Mouse (Mus musculus): ENCODE measurements at regions not wholly inside any gene's neighbourhood (a gene's known extent, or its start where the extent isn't known, plus 50 kb on each side); places are given as distances from the start of the nearest gene placed in this dataset.

DNA sequence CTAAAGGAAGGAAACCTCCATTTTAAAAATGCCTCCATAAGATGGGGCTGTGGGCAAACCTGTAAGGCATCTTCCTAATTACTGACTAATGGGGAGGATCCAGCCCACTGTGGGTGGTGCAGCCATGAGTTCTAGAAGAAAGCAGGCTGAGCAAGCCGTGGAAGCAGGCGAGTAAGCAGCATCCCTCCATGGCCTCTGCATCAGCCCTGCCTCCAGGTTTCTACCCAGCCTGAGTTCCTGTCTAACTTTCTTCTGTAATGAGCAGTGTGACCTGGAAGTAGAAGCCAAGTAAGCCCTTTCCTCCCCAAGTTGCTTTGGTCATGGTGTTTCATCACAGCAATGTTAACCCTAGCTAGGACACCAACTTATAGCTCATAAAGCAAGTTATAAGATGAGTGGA lies 66.5 kb upstream of the Twist2 start:
- Histone ChIP-seq H3K4me3 (ENCODE audit: low read length) (no peak overlapping the region), H3K36me3 (ENCODE audit: control insufficient read depth, insufficient read depth, low read length) (no peaks in the 10 kb centered on the region), H3K9me3 (ENCODE audit: control insufficient read depth, low read length) (no peaks in the 10 kb centered on the region), H3K27ac (ENCODE audit: low read depth, low read length) (no peak overlapping the region), H3K4me2 (replicated peaks; ENCODE audit: low read depth, low read length) (no peak overlapping the region), H3K4me1 (ENCODE audit: control insufficient read depth, insufficient read depth, low read length) (0 out of 2 replicates have a peak, but pooled peaks cover 2% of the 10 kb centered on the region), H3K27me3 (ENCODE audit: control insufficient read depth, insufficient read depth, low read length) (peaks cover 64% of the 10 kb centered on the region), H3K9ac (ENCODE audit: low read depth, low read length) (no peak overlapping the region)
- WGBS: 93% methylated on average over 2 of the region's 2 CpGs
- ATAC-seq (ENCODE audit: low FRiP score, low TSS enrichment): no peak

DNA sequence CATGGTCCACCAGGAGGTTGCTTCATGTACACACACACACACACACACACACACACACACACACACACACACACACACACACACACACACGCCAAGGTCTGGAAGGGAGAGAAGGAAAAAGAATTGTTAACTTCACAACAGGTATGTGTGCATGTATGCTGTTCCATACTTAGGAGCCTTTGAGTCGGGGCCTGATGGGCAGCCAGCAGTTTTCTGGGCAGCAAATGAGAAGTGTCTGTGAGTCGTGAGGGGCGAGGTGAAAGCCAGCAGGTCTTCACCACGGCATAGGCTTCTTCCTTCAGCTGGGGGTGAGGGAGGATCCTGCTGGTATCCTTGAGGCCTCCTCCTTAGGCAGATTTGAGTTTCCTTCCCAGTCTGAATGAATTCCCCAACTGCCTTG lies 65.8 kb upstream of the Twist2 start:
- H3K36me3 ChIP-seq (ENCODE audit: control insufficient read depth, insufficient read depth, low read length): no peaks in the 10 kb centered on the region
- no peaks in the 10 kb centered on the region for H3K4me1 ChIP-seq (ENCODE audit: control insufficient read depth, insufficient read depth, low read length)
- H3K27ac ChIP-seq (ENCODE audit: low read depth, low read length): no peak overlapping the region
- peaks cover 61% of the 10 kb centered on the region for H3K27me3 ChIP-seq (ENCODE audit: control insufficient read depth, insufficient read depth, low read length)
- H3K4me2 ChIP-seq (replicated peaks; ENCODE audit: low read depth, low read length): no peak overlapping the region
- H3K9ac ChIP-seq (ENCODE audit: low read depth, low read length): no peak overlapping the region
- 76% methylated on average over 5 of the region's 5 CpGs for WGBS
- H3K4me3 ChIP-seq (ENCODE audit: low read length): no peak overlapping the region
- no peak for ATAC-seq (ENCODE audit: low FRiP score, low TSS enrichment)
- H3K9me3 ChIP-seq (ENCODE audit: control insufficient read depth, low read length): no peaks in the 10 kb centered on the region

DNA sequence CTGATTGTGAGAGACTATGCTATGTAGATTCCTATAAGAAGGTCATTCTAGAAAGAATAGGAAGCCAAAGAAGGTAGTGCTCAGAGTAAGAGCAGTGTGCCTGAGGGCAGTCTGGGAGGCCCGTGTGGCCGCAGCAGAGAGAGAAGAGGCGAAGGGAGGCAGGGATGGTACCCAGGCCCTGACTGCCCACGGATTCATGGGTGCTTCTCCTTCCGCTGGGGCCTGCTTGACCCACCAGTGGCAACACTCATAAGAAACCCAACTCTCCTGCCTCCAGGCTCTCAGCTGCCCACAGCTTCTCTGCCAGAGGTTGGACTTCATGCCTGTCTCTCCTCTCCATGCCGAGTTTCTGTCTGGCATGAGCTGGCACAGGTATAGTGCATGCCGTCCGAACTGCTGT lies 60.6 kb upstream of the Twist2 start:
- Histone ChIP-seq H3K9me3 (ENCODE audit: control insufficient read depth, low read length) (no peaks in the 10 kb centered on the region), H3K9ac (ENCODE audit: low read depth, low read length) (no peak overlapping the region), H3K27me3 (ENCODE audit: control insufficient read depth, insufficient read depth, low read length) (peaks cover 44% of the 10 kb centered on the region), H3K4me3 (ENCODE audit: low read length) (no peak overlapping the region), H3K36me3 (ENCODE audit: control insufficient read depth, insufficient read depth, low read length) (no peaks in the 10 kb centered on the region), H3K4me1 (ENCODE audit: control insufficient read depth, insufficient read depth, low read length) (no peaks in the 10 kb centered on the region), H3K27ac (ENCODE audit: low read depth, low read length) (no peak overlapping the region), H3K4me2 (replicated peaks; ENCODE audit: low read depth, low read length) (no peak overlapping the region)
- no peak for ATAC-seq (ENCODE audit: low FRiP score, low TSS enrichment)
- WGBS: 89% methylated on average over 8 of the region's 8 CpGs

DNA sequence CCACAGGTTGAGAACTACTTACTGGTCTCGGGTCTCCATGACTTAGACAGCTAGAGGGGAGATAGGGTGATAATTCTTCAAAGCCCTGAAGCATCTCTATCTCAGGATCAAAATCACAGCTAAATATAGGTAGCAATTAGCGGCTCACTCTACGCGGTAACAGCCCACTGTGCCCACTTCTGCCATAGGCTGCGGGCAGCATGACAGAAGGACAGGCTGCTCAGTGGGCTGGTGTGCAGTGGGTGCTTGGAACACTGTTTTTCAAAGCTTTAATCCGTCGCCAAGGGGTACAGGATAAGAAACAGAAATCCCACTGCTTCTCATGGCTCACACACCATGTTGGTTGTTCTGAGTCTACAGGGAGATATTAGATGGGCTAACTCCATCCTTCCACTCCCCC lies 59.2 kb upstream of the Twist2 start:
- Histone ChIP-seq H3K9ac (ENCODE audit: low read depth, low read length) (no peak overlapping the region), H3K4me2 (replicated peaks; ENCODE audit: low read depth, low read length) (no peak overlapping the region), H3K27ac (ENCODE audit: low read depth, low read length) (no peak overlapping the region), H3K4me3 (ENCODE audit: low read length) (no peak overlapping the region), H3K4me1 (ENCODE audit: control insufficient read depth, insufficient read depth, low read length) (no peaks in the 10 kb centered on the region), H3K9me3 (ENCODE audit: control insufficient read depth, low read length) (no peaks in the 10 kb centered on the region), H3K36me3 (ENCODE audit: control insufficient read depth, insufficient read depth, low read length) (no peaks in the 10 kb centered on the region), H3K27me3 (ENCODE audit: control insufficient read depth, insufficient read depth, low read length) (peaks cover 56% of the 10 kb centered on the region)
- 89% methylated on average over 7 of the region's 7 CpGs for WGBS
- no peak for ATAC-seq (ENCODE audit: low FRiP score, low TSS enrichment)

DNA sequence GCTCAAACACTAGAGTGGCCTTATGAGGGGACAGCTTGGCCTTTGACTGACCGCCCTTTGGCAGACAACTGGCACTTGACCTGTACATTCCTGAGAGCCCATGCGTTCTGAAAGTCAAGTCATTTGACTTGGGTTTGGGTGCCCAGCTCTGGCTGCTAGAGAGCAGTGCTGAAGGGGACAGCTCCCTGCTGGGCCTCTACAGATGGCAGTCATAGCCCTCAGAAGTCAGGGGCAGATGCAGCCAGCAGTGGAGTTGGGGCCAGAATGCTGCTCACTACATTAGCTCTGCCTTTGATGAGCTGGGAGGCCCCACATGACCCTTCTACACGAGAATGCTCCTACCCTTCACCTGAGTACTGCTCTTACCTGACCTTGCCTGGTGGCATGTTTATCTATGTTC lies 58.3 kb upstream of the Twist2 start:
- 36% methylated on average over 3 of the region's 3 CpGs for WGBS

DNA sequence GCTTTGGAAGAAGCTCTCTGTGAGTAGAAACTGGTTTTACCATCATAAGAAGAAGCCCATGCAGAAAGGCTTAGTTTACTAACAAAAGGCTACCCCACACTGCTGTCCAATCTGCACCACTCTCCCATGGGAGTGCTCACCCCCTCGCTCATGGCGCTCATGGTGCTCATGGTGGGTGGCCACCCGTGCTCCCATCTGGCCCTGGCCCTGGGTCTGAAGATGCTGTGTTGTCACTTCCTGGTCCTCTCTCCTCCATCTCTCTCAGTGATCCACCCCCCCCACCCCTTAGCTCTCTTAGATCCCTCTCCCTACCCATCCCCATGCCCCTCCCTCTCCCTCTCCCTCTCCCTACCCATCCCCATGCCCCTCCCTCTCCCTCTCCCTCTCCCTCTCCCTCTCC lies 57.2 kb upstream of the Twist2 start:
- H3K4me2 ChIP-seq (replicated peaks; ENCODE audit: low read depth, low read length): no peak overlapping the region
- no peak overlapping the region for H3K9ac ChIP-seq (ENCODE audit: low read depth, low read length)
- H3K9me3 ChIP-seq (ENCODE audit: control insufficient read depth, low read length): no peaks in the 10 kb centered on the region
- H3K27me3 ChIP-seq (ENCODE audit: control insufficient read depth, insufficient read depth, low read length): peaks cover 48% of the 10 kb centered on the region
- no peak overlapping the region for H3K27ac ChIP-seq (ENCODE audit: low read depth, low read length)
- H3K4me3 ChIP-seq (ENCODE audit: low read length): no peak overlapping the region
- no peaks in the 10 kb centered on the region for H3K36me3 ChIP-seq (ENCODE audit: control insufficient read depth, insufficient read depth, low read length)
- no peak for ATAC-seq (ENCODE audit: low FRiP score, low TSS enrichment)
- no peaks in the 10 kb centered on the region for H3K4me1 ChIP-seq (ENCODE audit: control insufficient read depth, insufficient read depth, low read length)
- 94% methylated on average over 3 of the region's 3 CpGs for WGBS

More for the DNA sequence above, 58.3 kb upstream of the Twist2 start:
- Histone ChIP-seq H3K4me1 (ENCODE audit: control insufficient read depth, insufficient read depth, low read length) (no peaks in the 10 kb centered on the region), H3K36me3 (ENCODE audit: control insufficient read depth, insufficient read depth, low read length) (no peaks in the 10 kb centered on the region), H3K27ac (ENCODE audit: low read depth, low read length) (no peak overlapping the region), H3K27me3 (ENCODE audit: control insufficient read depth, insufficient read depth, low read length) (peaks cover 52% of the 10 kb centered on the region), H3K4me3 (ENCODE audit: low read length) (no peak overlapping the region), H3K9ac (ENCODE audit: low read depth, low read length) (no peak overlapping the region), H3K9me3 (ENCODE audit: control insufficient read depth, low read length) (no peaks in the 10 kb centered on the region), H3K4me2 (replicated peaks; ENCODE audit: low read depth, low read length) (no peak overlapping the region)
- ATAC-seq (ENCODE audit: low FRiP score, low TSS enrichment): no peak

DNA sequence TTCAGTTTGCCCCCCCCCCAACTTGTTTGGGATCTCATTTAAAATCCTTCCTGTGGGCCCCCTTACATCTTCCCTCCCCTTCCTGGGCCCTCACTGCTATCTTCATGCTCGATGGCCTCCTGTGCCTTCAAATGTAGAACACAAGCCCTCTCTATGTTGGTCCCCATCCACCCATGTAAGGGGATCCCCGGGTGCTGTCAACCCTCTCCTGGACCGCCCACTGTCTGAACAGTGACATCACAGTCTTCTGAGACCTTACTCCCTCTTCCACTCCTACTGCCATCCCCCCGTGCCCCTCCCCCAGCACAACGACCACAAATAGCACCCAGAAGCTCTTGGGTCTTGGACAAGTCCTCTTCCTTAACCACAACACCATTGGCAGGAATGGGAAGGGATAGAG lies 56.6 kb upstream of the Twist2 start:
- Histone ChIP-seq H3K27me3 (ENCODE audit: control insufficient read depth, insufficient read depth, low read length) (peaks cover 46% of the 10 kb centered on the region), H3K4me2 (replicated peaks; ENCODE audit: low read depth, low read length) (no peak overlapping the region), H3K4me3 (ENCODE audit: low read length) (no peak overlapping the region), H3K9me3 (ENCODE audit: control insufficient read depth, low read length) (no peaks in the 10 kb centered on the region), H3K36me3 (ENCODE audit: control insufficient read depth, insufficient read depth, low read length) (no peaks in the 10 kb centered on the region), H3K9ac (ENCODE audit: low read depth, low read length) (no peak overlapping the region), H3K4me1 (ENCODE audit: control insufficient read depth, insufficient read depth, low read length) (no peaks in the 10 kb centered on the region), H3K27ac (ENCODE audit: low read depth, low read length) (no peak overlapping the region)
- 82% methylated on average over 5 of the region's 5 CpGs for whole genome bisulfite sequencing
- no peak for ATAC-seq (ENCODE audit: low FRiP score, low TSS enrichment)

DNA sequence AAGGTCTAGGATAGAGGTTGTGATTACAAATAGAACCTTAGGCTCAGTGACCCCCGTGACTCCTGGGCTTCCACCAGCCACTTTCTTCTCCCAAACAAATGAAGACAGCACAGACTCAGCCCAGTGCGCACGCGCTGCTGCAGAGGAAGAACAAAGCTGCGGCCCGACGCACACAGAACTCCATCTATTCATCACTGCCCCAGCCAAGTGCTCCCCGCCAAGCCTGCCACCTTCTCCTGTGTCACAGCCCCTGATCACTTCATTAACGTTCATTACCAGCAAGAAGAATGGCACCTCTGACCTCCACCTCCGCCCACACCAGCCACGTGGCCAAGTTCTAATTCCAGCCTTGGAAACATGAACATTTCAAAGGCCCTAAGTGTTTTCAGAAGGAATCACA lies 53.7 kb upstream of the Twist2 start:
- Histone ChIP-seq H3K27ac (ENCODE audit: low read depth, low read length) (no peak overlapping the region), H3K4me1 (ENCODE audit: control insufficient read depth, insufficient read depth, low read length) (no peaks in the 10 kb centered on the region), H3K4me2 (replicated peaks; ENCODE audit: low read depth, low read length) (no peak overlapping the region), H3K9ac (ENCODE audit: low read depth, low read length) (no peak overlapping the region), H3K4me3 (ENCODE audit: low read length) (no peak overlapping the region), H3K27me3 (ENCODE audit: control insufficient read depth, insufficient read depth, low read length) (peaks cover 26% of the 10 kb centered on the region), H3K36me3 (ENCODE audit: control insufficient read depth, insufficient read depth, low read length) (no peaks in the 10 kb centered on the region), H3K9me3 (ENCODE audit: control insufficient read depth, low read length) (no peaks in the 10 kb centered on the region)
- 8% methylated on average over 11 of the region's 11 CpGs for WGBS
- no peak for ATAC-seq (ENCODE audit: low FRiP score, low TSS enrichment)
